Mouse (Mus musculus) lung, adult 2 months (tissue): Measurements from ENCODE around the gene Rpap3.

Experiments used
- CTCF ChIP-seq: fragments of 200-500 bp; IDR thresholded peaks from 2 replicates; pipeline ENCODE4 v1.5.1; 2011; ENCODE audit warnings: mild to moderate bottlenecking, low read length, control low read depth; ENCODE audit not compliant: insufficient read depth
- POLR2A ChIP-seq: fragments of 200-500 bp; IDR thresholded peaks from 2 replicates; pipeline ENCODE4 v1.6.1; 2011; ENCODE audit warnings: low read depth, mild to moderate bottlenecking, control low read depth, low read length, borderline replicate concordance; ENCODE audit errors: extremely low read depth

DNA sequence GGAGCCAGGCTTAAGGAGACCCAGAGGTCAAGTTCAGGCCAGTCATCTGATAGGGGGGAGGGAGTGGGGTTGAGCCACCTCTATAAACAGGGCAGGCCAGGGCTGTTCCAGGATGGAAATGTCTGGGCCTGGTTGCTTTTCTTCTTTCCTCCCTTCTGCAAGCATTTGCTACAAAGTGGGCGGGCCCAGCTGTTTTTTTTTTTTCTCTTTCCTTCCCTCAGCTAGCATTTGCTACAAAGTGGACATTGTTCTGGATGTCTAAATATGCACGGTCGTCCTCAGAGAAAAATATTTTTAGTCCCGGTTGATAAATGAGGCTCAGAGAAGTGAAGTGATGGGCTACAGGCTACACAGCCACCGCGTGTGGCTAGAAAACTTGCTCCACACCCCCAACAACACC lies 48.9 kb upstream of the Rpap3 start:
- TF ChIP-seq CTCF (no peak), POLR2A (no peak)
